Mouse (Mus musculus): ENCODE data around the gene Cyb561d2. TPM values are rescaled to one million over a fixed set of nuclear protein-coding genes. Genes with fewer than 3 reads are reported as not detected.
A peak's percentile ranks its signal among the peaks of the same experiment; 100 is the strongest.

The Cyb561d2 gene
- polyA plus RNA-seq, 1 experiment from 2014 or later = 25.1 TPM

DNA sequence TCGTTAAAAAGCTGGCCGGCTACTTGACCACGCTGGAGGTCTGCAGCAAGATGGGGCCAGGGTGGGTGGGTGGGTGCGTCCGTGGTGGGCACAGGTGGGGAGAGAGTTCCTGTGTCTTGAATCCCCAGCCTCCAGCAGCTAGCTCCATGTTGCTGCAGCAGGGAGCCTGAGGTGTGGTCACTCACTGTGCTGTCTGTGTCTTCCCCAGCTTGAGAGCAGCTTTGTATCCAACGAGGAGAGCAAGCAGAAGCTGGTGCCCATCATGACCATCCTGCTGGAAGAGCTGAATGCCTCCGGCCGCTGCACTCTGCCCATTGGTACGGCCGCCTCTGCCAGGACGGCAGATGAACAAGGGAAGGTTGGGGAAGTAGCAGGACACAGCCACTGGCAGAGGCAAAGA is 1.3 kb upstream of the Cyb561d2 start:
- Histone ChIP-seq H3K36me3 (peaks cover 47% of the 10 kb centered on the region), H3K27me3 (ENCODE audit: insufficient read depth, poor library complexity, severe bottlenecking) (peaks cover 10% of the 10 kb centered on the region), H3K4me1 (replicated peaks) (peaks cover 57% of the 10 kb centered on the region), H3K27ac (no peak overlapping the region; the same call in 1 of the 2 replicates), H3K4me3 (peak overlapping the region; percentile 73), H3K9me3 (no peaks in the 10 kb centered on the region)
- DNase-seq (ENCODE audit: low spot score) = no peak
- 86% methylated on average over 11 of the region's 11 CpGs for WGBS

DNA sequence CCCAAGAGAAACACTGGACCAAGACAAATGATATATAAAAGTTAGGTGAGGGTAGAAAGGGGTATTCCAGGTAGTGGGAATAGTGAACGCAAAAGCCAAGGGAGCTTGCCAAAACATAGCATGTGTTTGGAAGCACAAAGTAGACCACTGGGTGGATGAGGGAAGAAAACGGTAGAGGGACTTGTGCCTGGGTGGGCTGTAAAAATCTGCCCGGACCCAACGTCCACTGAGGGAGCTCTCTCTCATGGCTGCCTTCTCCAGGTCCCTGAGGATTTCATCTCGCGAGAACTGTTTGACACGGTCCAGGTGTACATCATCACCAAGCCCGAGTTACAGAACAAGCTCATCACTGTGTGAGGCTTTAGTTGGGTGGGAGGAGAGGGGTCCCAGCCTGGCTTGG is 728 bp upstream of the Cyb561d2 start:
- Histone ChIP-seq H3K9me3 (no peaks in the 10 kb centered on the region), H3K27me3 (ENCODE audit: insufficient read depth, poor library complexity, severe bottlenecking) (peaks cover 5% of the 10 kb centered on the region; the same call in 1 of the 2 replicates), H3K4me3 (peak overlapping the region; percentile 73), H3K27ac (peak overlapping the region; percentile 90; the same call in 1 of the 2 replicates), H3K36me3 (peaks cover 52% of the 10 kb centered on the region), H3K4me1 (replicated peaks) (peaks cover 55% of the 10 kb centered on the region)
- no peak for DNase-seq (ENCODE audit: low spot score)
- 54% methylated on average over 8 of the region's 8 CpGs for WGBS

DNA sequence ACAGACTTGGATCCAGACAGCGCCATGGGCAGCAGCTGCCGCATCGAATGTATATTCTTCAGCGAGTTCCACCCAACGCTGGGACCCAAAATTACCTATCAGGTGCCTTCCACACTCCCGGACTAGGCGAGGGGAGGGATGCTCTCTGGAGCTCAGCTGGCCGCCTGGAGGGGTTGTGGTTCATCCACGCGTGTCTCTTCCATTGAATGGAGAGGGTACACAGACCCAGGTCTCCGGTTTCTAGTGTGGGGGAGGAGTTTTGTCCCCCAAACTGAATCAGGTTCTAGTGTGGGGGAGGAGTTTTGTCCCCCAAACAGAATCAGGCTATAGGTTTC is 326 bp upstream of the Cyb561d2 start:
- Histone ChIP-seq H3K27ac (peak overlapping the region; percentile 90), H3K4me3 (peak overlapping the region; percentile 73), H3K36me3 (peaks cover 56% of the 10 kb centered on the region), H3K9me3 (no peaks in the 10 kb centered on the region), H3K27me3 (ENCODE audit: insufficient read depth, poor library complexity, severe bottlenecking) (peaks cover under 1% of the 10 kb centered on the region; the same call in 1 of the 2 replicates), H3K4me1 (replicated peaks) (peaks cover 55% of the 10 kb centered on the region)
- 1% methylated on average over 11 of the region's 11 CpGs for whole genome bisulfite sequencing
- DNase-seq (ENCODE audit: low spot score) = no peak

DNA sequence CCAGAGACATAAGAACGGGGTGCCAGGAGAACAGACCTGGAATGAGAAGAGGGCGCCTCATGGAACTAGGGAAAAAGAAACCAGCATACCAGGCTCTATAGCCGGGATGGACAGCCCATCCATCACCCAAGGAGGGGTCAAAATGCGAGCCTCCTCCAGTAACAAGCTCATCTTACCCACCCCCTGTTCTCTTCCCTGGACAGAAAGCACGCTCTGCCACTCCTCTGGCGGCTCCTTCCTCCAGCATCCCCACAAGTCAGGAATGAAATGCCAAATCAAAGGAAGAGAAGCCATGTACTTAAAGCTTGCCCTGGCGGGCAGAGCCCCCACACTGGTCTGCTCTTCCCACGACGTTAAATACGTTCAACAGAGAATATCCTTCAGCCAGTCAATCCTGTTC is 988 bp downstream of the Cyb561d2 start:
- peak overlapping the region; percentile 90; the same call in 1 of the 2 replicates for H3K27ac ChIP-seq
- H3K9me3 ChIP-seq = no peaks in the 10 kb centered on the region
- H3K36me3 ChIP-seq = peaks cover 61% of the 10 kb centered on the region
- peaks cover 58% of the 10 kb centered on the region for H3K4me1 ChIP-seq (replicated peaks)
- no peaks in the 10 kb centered on the region for H3K27me3 ChIP-seq (ENCODE audit: insufficient read depth, poor library complexity, severe bottlenecking)
- 40% methylated on average over 10 of the region's 10 CpGs for WGBS
- H3K4me3 ChIP-seq = peak overlapping the region; percentile 73
- DNase-seq (ENCODE audit: low spot score) = no peak

DNA sequence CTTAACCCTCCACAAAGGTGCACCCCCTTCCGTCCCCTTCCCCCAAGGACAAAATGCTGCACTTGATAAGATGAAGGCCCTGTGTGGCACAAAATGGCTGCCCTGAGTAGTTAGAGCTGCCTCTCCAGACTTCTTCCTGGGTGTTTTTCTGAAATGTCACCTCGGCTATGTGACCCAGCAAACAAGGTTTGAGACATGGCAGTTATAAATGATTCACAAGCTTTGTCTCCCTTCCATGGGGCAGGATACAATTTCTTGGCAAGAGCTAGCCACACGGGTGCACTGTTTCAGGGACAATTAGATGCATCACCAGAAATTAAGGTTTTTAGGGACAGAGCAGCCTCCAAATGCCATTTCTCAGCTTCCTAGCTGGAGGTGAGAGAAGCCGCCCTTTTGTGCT is 1.6 kb downstream of the Cyb561d2 start:
- Histone ChIP-seq H3K27me3 (ENCODE audit: insufficient read depth, poor library complexity, severe bottlenecking) (no peaks in the 10 kb centered on the region), H3K36me3 (peaks cover 61% of the 10 kb centered on the region), H3K4me1 (replicated peaks) (peaks cover 59% of the 10 kb centered on the region), H3K4me3 (peak overlapping the region; percentile 73), H3K9me3 (no peaks in the 10 kb centered on the region), H3K27ac (no peak overlapping the region)
- no peak for DNase-seq (ENCODE audit: low spot score)
- WGBS = 80% methylated on average over 4 of the region's 4 CpGs

DNA sequence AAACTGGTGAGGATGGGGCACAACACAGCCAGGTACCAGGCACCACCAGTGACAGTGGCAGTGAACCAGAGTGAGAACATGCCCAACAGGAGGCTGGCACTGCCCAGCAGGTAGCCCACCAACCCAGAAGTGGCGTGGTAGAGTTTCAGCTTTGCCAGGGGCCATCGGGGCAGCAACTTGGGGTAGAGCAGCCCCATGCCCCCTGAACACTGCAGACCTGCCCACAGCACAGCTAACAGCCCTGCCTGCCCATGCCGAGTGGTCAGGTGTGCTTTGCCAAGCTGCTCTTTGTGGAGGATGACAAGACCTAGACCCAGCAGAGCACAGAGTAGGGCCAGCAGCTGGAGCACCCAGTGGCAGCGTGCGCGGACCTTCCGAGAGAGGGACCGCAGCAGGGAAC is 2.1 kb downstream of the Cyb561d2 start:
- DNase-seq (ENCODE audit: low spot score) = no peak
- 94% methylated on average over 8 of the region's 8 CpGs for WGBS
- Histone ChIP-seq H3K9me3 (no peaks in the 10 kb centered on the region), H3K4me1 (replicated peaks) (peaks cover 62% of the 10 kb centered on the region), H3K27ac (no peak overlapping the region), H3K4me3 (peak overlapping the region; percentile 73; the same call in 1 of the 2 replicates), H3K36me3 (peaks cover 56% of the 10 kb centered on the region), H3K27me3 (ENCODE audit: insufficient read depth, poor library complexity, severe bottlenecking) (no peaks in the 10 kb centered on the region)

DNA sequence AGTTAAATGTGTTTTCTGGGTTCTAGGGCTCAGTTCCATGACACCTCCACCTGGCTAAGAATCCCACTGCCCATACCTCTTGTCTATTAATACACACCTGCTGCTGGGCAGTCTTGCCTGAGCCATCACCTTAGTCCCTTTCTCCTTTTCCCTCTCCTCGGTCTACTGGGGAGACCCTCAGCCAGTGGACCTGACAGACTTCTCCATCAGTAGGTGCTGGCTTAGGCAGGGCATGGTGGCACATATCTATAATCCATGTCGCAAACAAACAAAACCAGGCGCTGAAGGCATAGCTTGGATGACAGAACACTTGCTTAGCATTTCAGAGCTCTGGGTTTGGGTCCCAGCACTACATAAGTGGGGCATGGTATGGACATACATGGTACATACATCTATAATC is 3.3 kb downstream of the Cyb561d2 start:
- Histone ChIP-seq H3K27ac (no peak overlapping the region), H3K4me3 (no peak overlapping the region), H3K9me3 (no peaks in the 10 kb centered on the region), H3K4me1 (replicated peaks) (peaks cover 69% of the 10 kb centered on the region), H3K36me3 (peaks cover 44% of the 10 kb centered on the region), H3K27me3 (ENCODE audit: insufficient read depth, poor library complexity, severe bottlenecking) (no peaks in the 10 kb centered on the region)
- no peak for DNase-seq (ENCODE audit: low spot score)
- WGBS = 93% methylated on average over 3 of the region's 3 CpGs

DNA sequence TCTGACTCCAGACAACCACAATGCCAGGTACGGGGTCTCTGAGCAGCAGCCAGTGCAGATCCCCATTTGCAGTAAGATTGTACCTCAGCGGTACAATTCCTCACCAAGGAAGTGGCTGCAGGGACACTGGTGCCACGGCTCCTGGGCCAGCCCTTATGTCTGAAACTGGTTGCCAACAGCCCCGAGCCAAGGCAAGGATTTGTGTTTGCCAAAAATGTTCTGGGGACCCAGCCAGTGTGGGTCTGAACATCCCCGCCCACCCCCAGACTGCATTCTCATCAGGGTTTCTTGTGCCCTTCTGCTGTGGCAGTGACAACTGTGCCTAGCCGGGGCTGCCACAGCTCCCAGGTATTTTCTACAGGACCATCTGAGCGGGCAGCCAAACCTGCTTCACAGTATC is 3.8 kb downstream of the Cyb561d2 start:
- no peak for DNase-seq (ENCODE audit: low spot score)
- 95% methylated on average over 7 of the region's 7 CpGs for WGBS
- Histone ChIP-seq H3K27me3 (ENCODE audit: insufficient read depth, poor library complexity, severe bottlenecking) (no peaks in the 10 kb centered on the region), H3K4me3 (no peak overlapping the region; the same call in 1 of the 2 replicates), H3K27ac (no peak overlapping the region), H3K36me3 (peaks cover 39% of the 10 kb centered on the region), H3K9me3 (no peaks in the 10 kb centered on the region), H3K4me1 (replicated peaks) (peaks cover 64% of the 10 kb centered on the region)

DNA sequence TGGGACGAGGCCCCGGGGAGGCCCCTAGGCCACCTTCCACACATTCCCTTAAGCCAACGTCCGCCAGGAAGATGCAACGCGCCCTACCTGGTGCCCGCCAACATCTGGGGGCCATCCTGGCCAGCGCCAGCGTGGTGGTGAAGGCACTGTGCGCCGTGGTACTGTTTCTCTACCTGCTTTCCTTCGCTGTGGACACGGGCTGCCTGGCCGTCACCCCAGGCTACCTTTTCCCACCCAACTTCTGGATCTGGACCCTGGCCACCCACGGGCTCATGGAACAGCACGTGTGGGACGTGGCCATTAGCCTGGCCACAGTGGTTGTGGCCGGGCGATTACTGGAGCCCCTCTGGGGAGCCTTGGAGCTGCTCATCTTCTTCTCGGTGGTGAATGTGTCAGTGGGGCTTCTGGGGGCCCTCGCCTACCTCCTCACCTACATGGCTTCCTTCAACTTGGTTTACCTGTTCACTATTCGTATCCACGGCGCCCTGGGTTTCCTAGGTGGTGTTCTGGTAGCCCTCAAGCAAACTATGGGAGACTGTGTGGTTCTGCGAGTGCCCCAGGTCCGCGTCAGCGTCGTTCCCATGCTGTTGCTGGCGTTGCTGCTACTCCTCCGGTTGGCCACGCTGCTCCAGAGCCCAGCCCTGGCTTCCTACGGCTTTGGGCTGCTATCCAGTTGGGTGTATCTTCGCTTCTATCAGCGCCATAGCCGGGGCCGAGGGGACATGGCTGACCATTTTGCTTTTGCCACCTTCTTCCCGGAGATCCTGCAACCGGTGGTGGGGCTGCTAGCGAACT is 7.4 kb downstream of the Cyb561d2 start:
- H3K27me3 ChIP-seq (ENCODE audit: insufficient read depth, poor library complexity, severe bottlenecking) = peaks cover 12% of the 10 kb centered on the region; the same call in 1 of the 2 replicates
- H3K9me3 ChIP-seq = no peaks in the 10 kb centered on the region
- H3K27ac ChIP-seq = peak overlapping the region; percentile 88
- WGBS = 1% methylated on average over 40 of the region's 40 CpGs
- H3K36me3 ChIP-seq = peaks cover 28% of the 10 kb centered on the region
- peaks cover 38% of the 10 kb centered on the region for H3K4me1 ChIP-seq (replicated peaks)
- peak; percentile 35 for DNase-seq (ENCODE audit: low spot score)
- peak overlapping the region; percentile 94 for H3K4me3 ChIP-seq

DNA sequence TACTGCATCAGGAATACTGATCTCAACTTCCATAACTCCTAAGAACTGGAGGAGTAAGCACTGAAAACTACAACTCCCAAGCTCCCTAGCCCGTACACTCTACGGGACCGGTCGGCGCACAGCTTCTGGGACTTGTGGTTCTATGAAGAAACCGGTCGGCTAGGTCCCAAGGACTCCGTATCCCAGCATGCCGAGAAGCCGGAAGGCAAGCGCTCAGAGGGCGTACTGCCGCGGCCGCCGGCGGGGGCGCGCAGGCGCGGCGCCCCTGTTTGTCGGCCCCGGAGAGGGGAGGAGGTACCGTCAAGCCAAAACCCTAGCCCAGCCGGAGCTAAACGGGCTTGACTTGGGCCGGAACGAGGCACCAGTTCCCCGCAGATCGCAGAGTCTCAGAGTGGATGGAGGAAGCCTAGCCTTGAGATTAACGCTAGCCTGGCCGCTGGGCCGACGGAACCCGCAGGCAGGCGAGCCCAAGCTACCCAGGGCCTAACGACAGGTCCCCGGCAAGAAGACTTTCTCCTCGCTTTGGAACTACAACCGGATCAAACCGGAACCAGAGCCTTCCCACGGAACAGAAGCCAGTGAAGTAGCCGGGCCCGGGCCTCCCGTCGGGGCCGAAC is 8.1 kb downstream of the Cyb561d2 start, which contains the start of gene Tmem115:
Tmem115 (plus strand) TSS at position 155 of the 617 bp plus-strand sequence.
- H3K36me3 ChIP-seq = peaks cover 21% of the 10 kb centered on the region
- peak within 1 kb of the TSS; percentile 88 for H3K27ac ChIP-seq
- peaks cover 16% of the 10 kb centered on the region; the same call in 1 of the 2 replicates for H3K27me3 ChIP-seq (ENCODE audit: insufficient read depth, poor library complexity, severe bottlenecking)
- DNase-seq (ENCODE audit: low spot score) = peak; percentile 92
- peaks cover 38% of the 10 kb centered on the region for H3K4me1 ChIP-seq (replicated peaks)
- under 1% methylated on average over 48 of the region's 48 CpGs for WGBS
- peak within 1 kb of the TSS; percentile 94 for H3K4me3 ChIP-seq
- H3K9me3 ChIP-seq = no peaks in the 10 kb centered on the region

DNA sequence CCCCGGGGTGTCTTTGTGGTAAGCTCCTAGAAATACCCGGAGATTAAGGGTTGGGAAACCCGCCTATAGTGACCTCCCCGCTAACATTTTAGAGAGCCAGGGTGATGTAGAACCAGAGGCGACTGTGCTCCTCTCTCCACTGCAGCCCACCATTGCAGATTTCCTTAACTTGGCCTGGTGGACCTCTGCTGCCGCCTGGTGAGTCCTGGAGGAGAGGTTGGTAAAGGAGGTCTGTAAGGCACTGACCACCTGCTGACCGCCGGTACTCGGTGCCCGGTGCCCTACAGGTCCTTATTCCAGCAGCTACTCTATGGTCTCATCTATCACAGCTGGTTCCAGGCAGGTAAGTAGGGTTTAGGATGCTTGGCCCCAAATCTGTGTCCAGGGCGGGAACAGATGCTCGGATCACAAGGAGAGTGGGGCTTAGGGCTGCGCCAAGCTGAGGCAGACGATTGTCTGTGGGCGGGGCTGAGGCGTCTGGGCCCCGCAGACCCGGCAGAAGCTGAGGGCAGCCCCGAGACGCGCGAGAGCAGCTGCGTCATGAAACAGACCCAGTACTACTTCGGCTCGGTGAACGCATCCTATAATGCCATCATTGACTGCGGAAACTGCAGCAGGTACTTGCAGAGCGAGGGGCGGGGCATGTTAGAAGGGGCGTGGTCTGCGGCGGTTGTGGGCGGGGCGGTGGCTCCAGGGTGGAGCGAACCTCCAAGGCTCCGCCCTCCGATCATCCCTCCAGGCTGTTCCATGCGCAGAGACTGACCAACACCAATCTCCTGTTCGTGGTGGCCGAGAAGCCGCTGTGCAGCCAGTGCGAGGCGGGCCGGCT is 15.6 kb downstream of the Cyb561d2 start:
- Histone ChIP-seq H3K4me1 (replicated peaks) (peaks cover 30% of the 10 kb centered on the region), H3K27me3 (ENCODE audit: insufficient read depth, poor library complexity, severe bottlenecking) (peaks cover 82% of the 10 kb centered on the region), H3K27ac (peak overlapping the region; percentile 74), H3K9me3 (no peaks in the 10 kb centered on the region), H3K36me3 (no peaks in the 10 kb centered on the region), H3K4me3 (peak overlapping the region; percentile 47)
- WGBS = 4% methylated on average over 44 of the region's 44 CpGs
- DNase-seq (ENCODE audit: low spot score) = peak; percentile 88

DNA sequence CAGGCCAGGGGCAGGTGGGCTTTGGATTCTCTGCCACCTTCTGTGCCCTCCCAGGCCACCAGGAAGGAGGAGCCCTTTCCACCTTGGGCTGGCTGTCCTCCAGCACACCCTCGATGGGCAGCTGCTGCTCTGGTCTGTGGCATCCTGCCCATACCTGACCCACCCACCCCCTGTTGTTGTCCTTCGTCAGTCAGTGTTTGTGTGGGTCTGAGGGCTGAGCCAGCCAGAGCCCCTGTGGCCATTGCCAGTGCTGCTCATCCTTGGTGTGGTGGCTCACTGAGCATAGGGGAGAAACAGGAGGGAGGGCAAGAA is 19.6 kb downstream of the Cyb561d2 start:
- WGBS = 44% methylated on average over 2 of the region's 2 CpGs
- Histone ChIP-seq H3K4me1 (replicated peaks) (peaks cover 47% of the 10 kb centered on the region), H3K27me3 (ENCODE audit: insufficient read depth, poor library complexity, severe bottlenecking) (peaks cover 62% of the 10 kb centered on the region), H3K9me3 (no peaks in the 10 kb centered on the region), H3K36me3 (no peaks in the 10 kb centered on the region), H3K27ac (peak overlapping the region; percentile 76), H3K4me3 (peak overlapping the region; percentile 32)
- no peak for DNase-seq (ENCODE audit: low spot score)

Data from hindbrain, embryonic 10.5 days (tissue).